Mouse (Mus musculus) myocyte (in vitro differentiated cells): Measurements from ENCODE around the gene Srcap.

Experiments
- CEBPB ChIP-seq: IDR thresholded peaks from 2 replicates; pipeline ENCODE4 v1.6.1; 2011; ENCODE audit warnings: mild to moderate bottlenecking, moderate library complexity; ENCODE audit not compliant: poor library complexity, insufficient read depth, severe bottlenecking
- E2F4 ChIP-seq: IDR thresholded peaks from one replicate; pipeline ENCODE4 v1.6.1; 2011; ENCODE audit warnings: mild to moderate bottlenecking, control low read depth, moderate library complexity; ENCODE audit not compliant: insufficient read depth
- MAX ChIP-seq: IDR thresholded peaks from one replicate; pipeline ENCODE4 v1.6.1; 2011; ENCODE audit warnings: low read depth, mild to moderate bottlenecking, control low read depth
- MYOD1 ChIP-seq, 3 experiments: IDR thresholded peaks; one replicate each; pipeline ENCODE4 v1.6.1; 2011; ENCODE audit warnings: control low read depth in 2 of 3, low read depth in 2 of 3, mild to moderate bottlenecking in 2 of 3, moderate library complexity in 1 of 3; ENCODE audit not compliant: insufficient read length in 2 of 3, control insufficient read depth in 1 of 3
- MYOG ChIP-seq, 3 experiments: IDR thresholded peaks; one replicate each; pipeline ENCODE4 v1.6.1; 2011; ENCODE audit warnings: control low read depth in 2 of 3, low read depth in 2 of 3, mild to moderate bottlenecking in 2 of 3; ENCODE audit not compliant: insufficient read length in 2 of 3, control insufficient read depth in 1 of 3, insufficient read depth in 1 of 3
- POLR2A ChIP-seq: IDR thresholded peaks from one replicate; pipeline ENCODE4 v1.6.1; 2011; ENCODE audit warnings: low read depth, mild to moderate bottlenecking, control low read depth, moderate library complexity; ENCODE audit not compliant: insufficient read length
- POLR2AphosphoS2 ChIP-seq: IDR thresholded peaks from one replicate; pipeline ENCODE4 v1.6.1; 2011; ENCODE audit warnings: low read depth, control low read depth; ENCODE audit not compliant: insufficient read length
- SRF ChIP-seq: IDR thresholded peaks from one replicate; pipeline ENCODE4 v1.6.1; 2011; ENCODE audit warnings: low read depth; ENCODE audit not compliant: control insufficient read depth, insufficient read length
- TCF12 ChIP-seq: IDR thresholded peaks from one replicate; pipeline ENCODE4 v1.6.1; 2011; ENCODE audit warnings: mild to moderate bottlenecking, control low read depth; ENCODE audit not compliant: poor library complexity, insufficient read depth, severe bottlenecking
- TCF3 ChIP-seq: IDR thresholded peaks from one replicate; pipeline ENCODE4 v1.6.1; 2011; ENCODE audit warnings: low read depth, control low read depth; ENCODE audit not compliant: insufficient read length
- USF1 ChIP-seq: IDR thresholded peaks from one replicate; pipeline ENCODE4 v1.6.1; 2011; ENCODE audit warnings: low read depth, mild to moderate bottlenecking, control low read depth, moderate library complexity

DNA sequence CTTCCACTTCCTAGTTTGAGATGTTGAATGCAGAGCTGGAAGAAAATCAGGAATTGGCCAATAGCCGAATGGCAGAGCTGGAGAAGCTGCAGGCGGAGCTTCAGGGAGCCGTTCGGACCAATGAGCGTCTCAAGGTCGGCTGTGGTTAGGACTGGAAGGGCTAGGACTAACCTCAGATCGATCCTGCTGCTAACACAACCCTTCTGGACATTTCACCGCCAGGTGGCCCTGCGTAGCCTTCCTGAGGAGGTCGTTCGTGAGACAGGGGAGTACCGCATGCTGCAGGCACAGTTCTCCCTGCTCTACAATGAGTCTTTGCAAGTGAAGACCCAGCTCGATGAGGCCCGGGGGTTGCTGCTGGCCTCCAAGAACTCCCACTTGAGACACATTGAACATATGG lies 80.8 kb downstream of the Srcap start:
- TF ChIP-seq E2F4 (no peak), MAX (no peak), CEBPB (no peak), POLR2A (no peak), USF1 (no peak), MYOD1 (IDR thresholded peaks at IDR 0.05; ENCODE audit: control insufficient read depth in 1 of 3, insufficient read length in 2 of 3, low read depth in 2 of 3) (no peak), TCF3 (no peak), MYOG (IDR thresholded peaks at IDR 0.05; ENCODE audit: control insufficient read depth in 1 of 3, insufficient read depth in 1 of 3, insufficient read length in 2 of 3, low read depth in 2 of 3) (no peak), POLR2AphosphoS2 (no peak), TCF12 (no peak), SRF (no peak)
